Mouse (Mus musculus): ENCODE measurements at regions not wholly inside any gene's neighbourhood (a gene's known extent, or its start where the extent isn't known, plus 50 kb on each side); places are given as distances from the start of the nearest gene placed in this dataset.

- ATAC-seq (ENCODE audit: extremely low read depth, insufficient number of reproducible peaks, low FRiP score, low TSS enrichment): no peak
- peaks cover 34% of the 10 kb centered on the region for H3K4me1 ChIP-seq
- no peak overlapping the region for H3K4me3 ChIP-seq
- no peaks in the 10 kb centered on the region for H3K27me3 ChIP-seq (replicated peaks)
- 0 out of 2 replicates have a peak, but pooled peaks cover 6% of the 10 kb centered on the region for H3K9me3 ChIP-seq
- WGBS: 58% methylated on average over 5 of the region's 5 CpGs
- no peak overlapping the region for H3K4me2 ChIP-seq
- H3K36me3 ChIP-seq: no peaks in the 10 kb centered on the region
- peak overlapping the region; percentile 66 for H3K27ac ChIP-seq (replicated peaks)
- H3K9ac ChIP-seq: peak overlapping the region; percentile 48; the same call in 1 of the 2 replicates
These were observed 77.9 kb downstream of the Sik1 start for GRCm38 (mm10) chr17:31777751-31778150.

GRCm38 (mm10) chr17:31779466-31779865 is 76.1 kb downstream of the Sik1 start:
- WGBS: 76% methylated on average over 3 of the region's 3 CpGs
- H3K4me2 ChIP-seq: no peak overlapping the region

GRCm38 (mm10) chr17:31782251-31782650 is 73.4 kb downstream of the Sik1 start:
- H3K4me1 ChIP-seq: peaks cover 11% of the 10 kb centered on the region
- no peak overlapping the region for H3K4me2 ChIP-seq
- WGBS: 67% methylated on average over 6 of the region's 6 CpGs
- no peak overlapping the region for H3K27ac ChIP-seq (replicated peaks)
- H3K4me3 ChIP-seq: no peak overlapping the region
- ATAC-seq (ENCODE audit: extremely low read depth, insufficient number of reproducible peaks, low FRiP score, low TSS enrichment): no peak
- no peaks in the 10 kb centered on the region for H3K36me3 ChIP-seq
- no peaks in the 10 kb centered on the region for H3K9me3 ChIP-seq
- no peak overlapping the region for H3K9ac ChIP-seq
- H3K27me3 ChIP-seq (replicated peaks): no peaks in the 10 kb centered on the region

More at GRCm38 (mm10) chr17:31779466-31779865, 76.1 kb downstream of the Sik1 start:
- H3K27me3 ChIP-seq (replicated peaks): no peaks in the 10 kb centered on the region
- ATAC-seq (ENCODE audit: extremely low read depth, insufficient number of reproducible peaks, low FRiP score, low TSS enrichment): no peak
- no peaks in the 10 kb centered on the region for H3K36me3 ChIP-seq
- H3K9me3 ChIP-seq: no peaks in the 10 kb centered on the region
- H3K9ac ChIP-seq: no peak overlapping the region
- H3K27ac ChIP-seq (replicated peaks): no peak overlapping the region
- H3K4me3 ChIP-seq: no peak overlapping the region
- H3K4me1 ChIP-seq: peaks cover 26% of the 10 kb centered on the region

GRCm38 (mm10) chr17:31783071-31783470 is 72.5 kb downstream of the Sik1 start:
- WGBS: 87% methylated on average over 5 of the region's 5 CpGs

GRCm38 (mm10) chr17:31788316-31788715 is 67.3 kb downstream of the Sik1 start:
- H3K9me3 ChIP-seq: no peaks in the 10 kb centered on the region
- H3K9ac ChIP-seq: no peak overlapping the region
- WGBS: 77% methylated on average over 3 of the region's 3 CpGs
- ATAC-seq (ENCODE audit: extremely low read depth, insufficient number of reproducible peaks, low FRiP score, low TSS enrichment): no peak
- H3K4me1 ChIP-seq: peaks cover 30% of the 10 kb centered on the region
- H3K4me3 ChIP-seq: no peak overlapping the region
- H3K27ac ChIP-seq (replicated peaks): no peak overlapping the region
- H3K4me2 ChIP-seq: no peak overlapping the region
- H3K36me3 ChIP-seq: no peaks in the 10 kb centered on the region
- H3K27me3 ChIP-seq (replicated peaks): peaks cover 11% of the 10 kb centered on the region; the same call in 1 of the 2 replicates

More at GRCm38 (mm10) chr17:31783071-31783470, 72.5 kb downstream of the Sik1 start:
- H3K9ac ChIP-seq: no peak overlapping the region
- no peak overlapping the region for H3K27ac ChIP-seq (replicated peaks)
- H3K4me2 ChIP-seq: no peak overlapping the region
- ATAC-seq (ENCODE audit: extremely low read depth, insufficient number of reproducible peaks, low FRiP score, low TSS enrichment): no peak
- H3K9me3 ChIP-seq: no peaks in the 10 kb centered on the region
- peaks cover 3% of the 10 kb centered on the region for H3K4me1 ChIP-seq
- H3K4me3 ChIP-seq: no peak overlapping the region
- H3K36me3 ChIP-seq: no peaks in the 10 kb centered on the region
- H3K27me3 ChIP-seq (replicated peaks): no peaks in the 10 kb centered on the region

GRCm38 (mm10) chr17:31789068-31789583 is 66.5 kb downstream of the Sik1 start:
- H3K4me2 ChIP-seq: no peak overlapping the region
- 0 out of 2 replicates have a peak overlapping the region, but pooled peaks have one; percentile 73 for H3K27ac ChIP-seq (replicated peaks)
- peaks cover 12% of the 10 kb centered on the region; the same call in 1 of the 2 replicates for H3K27me3 ChIP-seq (replicated peaks)
- ATAC-seq (ENCODE audit: extremely low read depth, insufficient number of reproducible peaks, low FRiP score, low TSS enrichment): no peak
- no peak overlapping the region for H3K9ac ChIP-seq
- H3K36me3 ChIP-seq: no peaks in the 10 kb centered on the region
- H3K4me3 ChIP-seq: no peak overlapping the region
- no peaks in the 10 kb centered on the region for H3K9me3 ChIP-seq
- 70% methylated on average over 9 of the region's 9 CpGs for WGBS
- peaks cover 38% of the 10 kb centered on the region for H3K4me1 ChIP-seq

- Histone ChIP-seq H3K4me2 (peak overlapping the region; percentile 47), H3K9ac (peak overlapping the region; percentile 69), H3K4me1 (peaks cover 38% of the 10 kb centered on the region), H3K27ac (replicated peaks) (peak overlapping the region; percentile 73), H3K4me3 (no peak overlapping the region), H3K9me3 (no peaks in the 10 kb centered on the region), H3K36me3 (no peaks in the 10 kb centered on the region), H3K27me3 (replicated peaks) (peaks cover 12% of the 10 kb centered on the region; the same call in 1 of the 2 replicates)
- ATAC-seq (ENCODE audit: extremely low read depth, insufficient number of reproducible peaks, low FRiP score, low TSS enrichment): no peak
- 19% methylated on average over 5 of the region's 5 CpGs for WGBS
These were observed 65.7 kb downstream of the Sik1 start for GRCm38 (mm10) chr17:31789906-31790279.

GRCm38 (mm10) chr17:31790280-31791063 is 65.1 kb downstream of the Sik1 start:
- Histone ChIP-seq H3K9me3 (no peaks in the 10 kb centered on the region), H3K4me1 (peaks cover 42% of the 10 kb centered on the region), H3K9ac (peak overlapping the region; percentile 69), H3K36me3 (no peaks in the 10 kb centered on the region), H3K4me2 (peak overlapping the region; percentile 47), H3K4me3 (peak overlapping the region; percentile 6; the same call in 1 of the 2 replicates), H3K27me3 (replicated peaks) (peaks cover 12% of the 10 kb centered on the region; the same call in 1 of the 2 replicates), H3K27ac (replicated peaks) (peak overlapping the region; percentile 73)
- ATAC-seq (ENCODE audit: extremely low read depth, insufficient number of reproducible peaks, low FRiP score, low TSS enrichment): no peak; the same call in 1 of the 2 replicates
- 10% methylated on average over 22 of the region's 22 CpGs for WGBS

- Histone ChIP-seq H3K4me2 (no peak overlapping the region), H3K36me3 (no peaks in the 10 kb centered on the region), H3K4me1 (peaks cover 49% of the 10 kb centered on the region), H3K9me3 (no peaks in the 10 kb centered on the region), H3K27me3 (replicated peaks) (peaks cover 12% of the 10 kb centered on the region; the same call in 1 of the 2 replicates), H3K9ac (no peak overlapping the region), H3K27ac (replicated peaks) (no peak overlapping the region), H3K4me3 (no peak overlapping the region)
- ATAC-seq (ENCODE audit: extremely low read depth, insufficient number of reproducible peaks, low FRiP score, low TSS enrichment): no peak
- WGBS: 91% methylated on average over 17 of the region's 17 CpGs
These were observed 63.9 kb downstream of the Sik1 start for GRCm38 (mm10) chr17:31791656-31792055.

GRCm38 (mm10) chr17:31793040-31793439 is 62.6 kb downstream of the Sik1 start:
- ATAC-seq (ENCODE audit: extremely low read depth, insufficient number of reproducible peaks, low FRiP score, low TSS enrichment): no peak
- WGBS: 89% methylated on average over 5 of the region's 5 CpGs
- Histone ChIP-seq H3K4me3 (no peak overlapping the region), H3K36me3 (no peaks in the 10 kb centered on the region), H3K9ac (no peak overlapping the region), H3K27ac (replicated peaks) (no peak overlapping the region), H3K4me2 (no peak overlapping the region), H3K27me3 (replicated peaks) (peaks cover 14% of the 10 kb centered on the region; the same call in 1 of the 2 replicates), H3K4me1 (peaks cover 49% of the 10 kb centered on the region), H3K9me3 (no peaks in the 10 kb centered on the region)

- Histone ChIP-seq H3K27me3 (replicated peaks) (peaks cover 17% of the 10 kb centered on the region; the same call in 1 of the 2 replicates), H3K4me1 (peaks cover 49% of the 10 kb centered on the region), H3K4me2 (no peak overlapping the region), H3K36me3 (no peaks in the 10 kb centered on the region), H3K27ac (replicated peaks) (no peak overlapping the region), H3K4me3 (no peak overlapping the region), H3K9ac (no peak overlapping the region), H3K9me3 (no peaks in the 10 kb centered on the region)
- ATAC-seq (ENCODE audit: extremely low read depth, insufficient number of reproducible peaks, low FRiP score, low TSS enrichment): no peak
- WGBS: 68% methylated on average over 10 of the region's 10 CpGs
These were observed 62.1 kb downstream of the Sik1 start for GRCm38 (mm10) chr17:31793521-31793920.
